Mouse (Mus musculus) liver, embryonic 14.5 days (tissue): Measurements from ENCODE around the gene Rtn2.

Experiments
- CTCF ChIP-seq: IDR thresholded peaks from 2 replicates; pipeline ENCODE4 v1.5.1; 2016; ENCODE audit warnings: antibody characterized with exemption, low read depth, control low read depth
- EP300 ChIP-seq: IDR thresholded peaks from 2 replicates; pipeline ENCODE4 v1.6.1; 2016; ENCODE audit warnings: antibody characterized with exemption, low read depth

DNA sequence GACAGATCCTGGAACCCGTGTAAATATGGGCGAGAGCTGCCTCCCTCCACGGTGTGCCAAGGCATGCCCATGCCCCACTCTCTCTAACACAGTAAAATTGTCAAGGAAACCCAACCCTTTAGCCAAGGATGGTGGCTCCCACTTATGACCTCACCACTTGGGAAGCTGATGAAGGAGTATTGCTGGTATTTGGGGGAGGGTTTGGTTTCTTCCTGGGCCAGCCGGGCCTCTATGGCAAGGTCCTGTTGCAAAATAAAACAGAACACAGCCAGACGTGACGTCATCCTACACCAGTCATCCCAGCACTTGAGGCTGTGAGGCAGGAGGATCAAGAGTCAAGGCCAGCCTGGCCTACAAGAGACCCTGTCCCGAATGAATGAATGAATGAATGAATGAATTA is 56.2 kb downstream of the Rtn2 start:
- TF ChIP-seq CTCF (no peak), EP300 (no peak)
